Mouse (Mus musculus): Measurements from ENCODE around the gene Fgfr1op. TPM values are rescaled to one million over a fixed set of nuclear protein-coding genes. Genes with fewer than 3 reads are reported as not detected.

The Fgfr1op gene
- polyA plus RNA-seq, 1 experiment from 2014 or later = 29.3 TPM

DNA sequence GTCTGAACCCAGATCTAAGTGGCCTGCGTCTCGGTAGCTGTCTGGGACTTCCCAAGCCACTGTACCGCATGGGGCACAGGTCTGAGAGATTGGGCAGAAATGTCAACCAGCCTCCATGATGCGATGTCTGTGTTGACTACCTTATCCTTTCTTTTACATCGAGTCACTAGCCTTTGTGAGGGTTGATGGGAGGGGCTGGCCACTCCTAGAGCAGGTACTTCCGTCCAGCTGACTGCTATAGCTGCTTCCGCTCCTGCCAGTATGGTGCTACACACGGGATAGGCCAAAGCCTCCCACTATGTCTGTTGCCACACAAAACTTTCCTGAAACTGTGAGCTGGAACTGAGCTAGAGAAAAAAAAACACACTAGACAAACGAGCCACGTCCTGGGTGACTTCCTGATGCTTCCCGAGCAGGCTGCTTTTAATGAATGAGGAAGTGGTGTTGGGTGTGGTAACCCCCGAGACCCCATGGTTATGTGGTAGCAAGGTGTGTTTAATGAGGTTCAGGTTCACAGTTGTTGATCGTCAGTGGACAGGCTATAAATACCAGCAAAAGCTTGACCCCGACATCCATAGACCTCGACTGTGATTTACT, 68.4 kb downstream of the Fgfr1op start:
- H3K4me3 ChIP-seq (replicated peaks) = no peak overlapping the region
- no peak overlapping the region for H3K27ac ChIP-seq (replicated peaks)
- no peak for ATAC-seq (ENCODE audit: low FRiP score)
- H3K9me3 ChIP-seq (replicated peaks) = no peaks in the 10 kb centered on the region
- no peak overlapping the region for H3K9ac ChIP-seq (replicated peaks)
- H3K36me3 ChIP-seq = no peaks in the 10 kb centered on the region
- H3K4me1 ChIP-seq = no peaks in the 10 kb centered on the region
- H3K4me2 ChIP-seq = no peak overlapping the region
- no peaks in the 10 kb centered on the region for H3K27me3 ChIP-seq (replicated peaks)
- WGBS = 80% methylated on average over 15 of the region's 15 CpGs

DNA sequence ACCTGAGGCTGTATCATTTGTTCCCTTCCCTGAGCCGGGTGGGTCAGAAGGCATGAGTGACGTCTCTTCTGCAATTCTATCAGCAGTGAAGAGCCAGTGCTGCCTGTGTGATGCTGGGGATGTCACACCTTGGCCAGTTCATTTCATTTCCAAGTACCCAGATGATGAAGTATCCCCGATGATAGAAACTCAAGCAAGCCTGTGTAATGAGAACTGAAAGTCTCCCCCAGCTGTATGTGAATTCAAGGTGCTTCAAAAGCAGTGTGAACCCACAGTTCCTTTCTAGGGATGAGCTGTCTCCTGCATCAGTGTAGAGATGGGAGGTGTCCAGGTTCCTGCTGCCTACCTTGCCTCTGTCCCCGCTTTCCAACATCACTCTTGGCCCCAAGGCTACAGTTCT, 69.2 kb downstream of the Fgfr1op start:
- Histone ChIP-seq H3K4me2 (no peak overlapping the region), H3K9ac (replicated peaks) (no peak overlapping the region), H3K9me3 (replicated peaks) (no peaks in the 10 kb centered on the region), H3K27me3 (replicated peaks) (no peaks in the 10 kb centered on the region), H3K4me3 (replicated peaks) (no peak overlapping the region), H3K4me1 (no peaks in the 10 kb centered on the region), H3K36me3 (no peaks in the 10 kb centered on the region), H3K27ac (replicated peaks) (no peak overlapping the region)
- no peak for ATAC-seq (ENCODE audit: low FRiP score)
- WGBS = 95% methylated on average over 4 of the region's 4 CpGs

DNA sequence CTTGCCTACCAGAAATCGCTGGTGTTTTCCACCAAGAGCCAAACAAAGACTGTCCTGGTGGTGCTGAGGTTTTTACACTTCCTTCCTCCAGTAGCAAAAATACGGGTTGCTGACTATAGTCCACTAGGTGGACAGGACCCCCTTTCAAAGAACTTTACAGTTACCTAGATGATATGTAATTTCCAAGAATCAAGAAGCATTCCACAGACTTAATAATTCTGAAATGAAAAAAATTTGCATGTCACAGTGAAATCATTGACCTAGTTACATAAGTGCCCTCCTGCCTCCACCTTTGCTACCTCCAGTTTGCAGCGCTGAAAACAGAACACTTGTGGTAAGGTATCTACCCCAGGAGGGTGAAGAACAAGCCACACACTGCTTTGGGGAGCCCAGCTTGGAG, 70.4 kb downstream of the Fgfr1op start, which contains the start of gene Ccr6:
Gene Ccr6 (plus strand): TSS at position 301 of the 400 bp plus-strand sequence.
- ATAC-seq (ENCODE audit: low FRiP score) = no peak
- Histone ChIP-seq H3K4me1 (no peaks in the 10 kb centered on the region), H3K27me3 (replicated peaks) (no peaks in the 10 kb centered on the region), H3K36me3 (no peaks in the 10 kb centered on the region), H3K4me2 (no peak within 1 kb of the TSS), H3K9ac (replicated peaks) (no peak within 1 kb of the TSS), H3K9me3 (replicated peaks) (no peaks in the 10 kb centered on the region), H3K4me3 (replicated peaks) (no peak within 1 kb of the TSS), H3K27ac (replicated peaks) (no peak within 1 kb of the TSS)
- WGBS = 79% methylated on average over 3 of the region's 3 CpGs

DNA sequence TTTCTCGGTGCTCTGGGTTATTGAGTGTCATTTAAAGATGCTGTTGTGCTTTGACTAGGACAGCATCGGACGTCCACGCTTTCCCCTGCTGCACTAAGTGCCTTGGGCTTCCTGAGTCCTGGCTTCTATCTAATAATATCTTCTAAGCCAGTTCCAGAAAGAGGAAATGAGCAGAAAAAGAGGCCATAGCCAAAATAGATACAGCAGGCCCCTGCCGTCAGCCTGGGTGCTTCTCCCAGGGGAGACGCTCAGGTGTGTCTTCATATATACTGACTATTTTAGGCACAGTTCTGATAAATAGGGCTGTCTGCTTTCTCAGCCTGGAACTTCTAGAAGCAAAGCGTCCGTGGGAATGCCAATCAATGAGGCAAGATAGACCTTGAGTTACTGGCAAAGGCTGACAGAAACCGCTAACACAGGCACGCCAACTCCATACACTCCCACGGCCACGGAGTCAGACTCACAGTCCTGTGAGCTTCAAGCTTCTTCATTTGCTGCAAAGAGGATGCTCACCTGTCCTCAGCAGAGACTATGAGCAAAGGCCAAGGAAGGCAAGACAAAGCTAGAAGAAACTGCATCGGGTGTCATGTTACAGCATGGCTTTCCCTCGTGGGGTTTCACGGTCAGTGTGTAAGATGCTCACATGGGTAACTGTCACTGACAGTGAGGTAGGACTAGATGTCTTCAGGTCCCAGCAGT, 72.9 kb downstream of the Fgfr1op start:
- Histone ChIP-seq H3K4me3 (replicated peaks) (no peak overlapping the region), H3K4me1 (no peaks in the 10 kb centered on the region), H3K9me3 (replicated peaks) (no peaks in the 10 kb centered on the region), H3K9ac (replicated peaks) (no peak overlapping the region), H3K36me3 (no peaks in the 10 kb centered on the region), H3K27me3 (replicated peaks) (no peaks in the 10 kb centered on the region), H3K4me2 (no peak overlapping the region), H3K27ac (replicated peaks) (no peak overlapping the region)
- 82% methylated on average over 15 of the region's 15 CpGs for WGBS
- ATAC-seq (ENCODE audit: low FRiP score) = no peak

DNA sequence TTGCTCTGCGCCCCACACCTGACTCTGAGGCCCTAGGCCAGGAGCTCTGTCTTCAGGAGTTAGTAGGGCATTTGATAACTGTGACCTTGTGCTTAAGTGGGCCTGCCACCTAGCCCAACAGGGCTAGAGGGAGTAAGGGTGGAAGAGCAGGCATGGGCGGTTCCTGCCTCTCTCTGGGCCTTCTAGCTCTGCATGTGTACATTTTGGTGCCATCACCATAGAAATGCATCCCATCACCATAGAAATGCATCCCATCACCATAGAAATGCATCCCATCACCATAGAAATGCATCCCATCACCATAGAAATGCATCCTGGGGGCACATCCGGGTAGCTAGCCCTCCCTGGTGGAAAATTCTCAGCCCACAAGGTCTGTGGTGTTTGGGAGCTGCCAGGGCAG, 74.3 kb downstream of the Fgfr1op start:
- Histone ChIP-seq H3K4me1 (no peaks in the 10 kb centered on the region), H3K9ac (replicated peaks) (no peak overlapping the region), H3K4me2 (no peak overlapping the region), H3K27me3 (replicated peaks) (no peaks in the 10 kb centered on the region), H3K36me3 (no peaks in the 10 kb centered on the region), H3K9me3 (replicated peaks) (no peaks in the 10 kb centered on the region), H3K27ac (replicated peaks) (no peak overlapping the region), H3K4me3 (replicated peaks) (no peak overlapping the region)
- ATAC-seq (ENCODE audit: low FRiP score) = no peak
- WGBS = 67% methylated on average over 3 of the region's 3 CpGs

DNA sequence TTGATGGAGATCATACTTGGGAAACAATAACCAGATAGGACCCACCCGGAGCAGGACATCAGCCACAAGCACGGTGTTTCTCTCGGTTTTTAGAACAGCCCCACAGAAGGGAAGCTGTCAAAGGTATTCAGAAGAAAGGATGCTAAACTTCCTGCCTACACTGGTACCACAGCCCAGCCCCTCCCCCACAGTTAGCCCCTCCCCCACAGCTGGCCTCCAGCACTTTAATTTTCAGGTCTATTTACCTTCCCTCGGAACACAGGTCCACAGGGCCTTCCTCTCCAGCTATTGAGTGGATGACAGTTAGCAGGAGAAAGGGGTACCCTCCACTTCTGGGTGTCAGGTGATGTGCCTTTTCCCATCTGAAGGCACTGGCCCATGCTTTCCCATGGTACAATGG, 75.2 kb downstream of the Fgfr1op start:
- H3K9ac ChIP-seq (replicated peaks) = no peak overlapping the region
- H3K4me2 ChIP-seq = no peak overlapping the region
- H3K27me3 ChIP-seq (replicated peaks) = no peaks in the 10 kb centered on the region
- no peaks in the 10 kb centered on the region for H3K4me1 ChIP-seq
- no peak overlapping the region for H3K27ac ChIP-seq (replicated peaks)
- no peaks in the 10 kb centered on the region for H3K36me3 ChIP-seq
- ATAC-seq (ENCODE audit: low FRiP score) = no peak
- WGBS = 77% methylated on average over 4 of the region's 4 CpGs
- H3K9me3 ChIP-seq (replicated peaks) = no peaks in the 10 kb centered on the region
- H3K4me3 ChIP-seq (replicated peaks) = no peak overlapping the region

DNA sequence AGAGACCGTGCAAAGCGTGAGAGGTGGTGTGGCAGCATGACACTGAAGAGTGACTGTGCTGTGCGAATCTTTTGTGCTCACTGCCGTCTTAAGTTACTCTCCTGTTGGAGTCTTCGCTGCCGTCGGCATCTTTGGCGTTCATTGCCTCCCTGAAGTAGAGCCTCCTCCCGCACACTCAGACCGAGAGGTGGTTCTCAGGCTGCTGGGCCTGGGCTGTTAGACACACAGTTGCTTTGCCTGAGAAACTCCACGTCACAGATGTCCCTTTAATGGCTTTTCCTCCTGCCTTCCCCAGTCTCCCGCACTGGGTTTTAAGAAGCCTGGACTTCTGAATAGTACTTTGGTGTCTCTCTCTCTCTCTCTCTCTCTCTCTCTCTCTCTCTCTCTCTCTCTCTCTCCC, 76.3 kb downstream of the Fgfr1op start:
- Histone ChIP-seq H3K9ac (replicated peaks) (no peak overlapping the region), H3K27me3 (replicated peaks) (no peaks in the 10 kb centered on the region), H3K4me1 (no peaks in the 10 kb centered on the region), H3K4me2 (no peak overlapping the region), H3K4me3 (replicated peaks) (no peak overlapping the region), H3K36me3 (no peaks in the 10 kb centered on the region), H3K9me3 (replicated peaks) (no peaks in the 10 kb centered on the region), H3K27ac (replicated peaks) (no peak overlapping the region)
- WGBS = 71% methylated on average over 12 of the region's 12 CpGs
- ATAC-seq (ENCODE audit: low FRiP score) = no peak

DNA sequence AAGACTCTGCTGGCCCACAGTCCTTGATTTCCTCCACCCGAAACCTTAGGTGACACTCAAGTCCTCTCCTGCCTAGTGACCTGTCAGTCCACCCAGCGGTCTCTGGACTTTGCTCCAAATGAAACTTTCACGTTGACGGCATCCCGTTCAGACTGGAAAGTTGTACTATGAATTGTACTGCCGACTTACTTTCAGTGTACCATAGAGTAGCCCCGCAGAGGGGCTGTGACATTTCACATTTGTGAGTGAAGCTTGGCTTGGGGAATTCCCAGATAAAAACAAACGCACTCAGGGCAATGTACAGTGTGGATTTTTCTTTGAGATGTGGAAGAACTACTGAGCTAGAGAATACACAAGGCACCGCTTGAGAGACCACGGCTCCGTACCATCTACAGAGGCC, 76.9 kb downstream of the Fgfr1op start:
- ATAC-seq (ENCODE audit: low FRiP score) = no peak
- no peaks in the 10 kb centered on the region for H3K27me3 ChIP-seq (replicated peaks)
- 92% methylated on average over 11 of the region's 11 CpGs for WGBS

DNA sequence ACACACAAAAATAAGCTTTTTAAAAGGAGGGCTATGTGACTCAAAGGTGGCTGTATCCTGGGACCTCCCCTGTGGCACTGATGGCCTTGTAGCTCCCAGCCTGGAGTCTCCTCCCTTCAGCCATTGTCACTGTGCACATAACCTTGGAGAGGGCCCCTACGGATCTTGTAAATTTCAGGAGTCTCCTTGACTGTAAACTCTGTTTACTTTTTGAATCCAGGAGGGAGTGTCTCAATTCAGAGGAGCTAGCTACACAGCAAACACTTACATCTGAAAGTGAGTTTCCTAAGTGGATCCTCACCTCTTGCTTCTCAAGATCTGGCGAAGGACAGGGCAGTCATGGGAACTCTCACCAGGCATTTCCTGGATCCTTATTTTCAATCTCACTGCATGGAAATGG, 78.8 kb downstream of the Fgfr1op start:
- no peaks in the 10 kb centered on the region for H3K36me3 ChIP-seq
- H3K27me3 ChIP-seq (replicated peaks) = no peaks in the 10 kb centered on the region
- no peak overlapping the region for H3K4me3 ChIP-seq (replicated peaks)
- H3K9me3 ChIP-seq (replicated peaks) = no peaks in the 10 kb centered on the region
- no peak overlapping the region for H3K4me2 ChIP-seq
- H3K27ac ChIP-seq (replicated peaks) = no peak overlapping the region
- no peaks in the 10 kb centered on the region for H3K4me1 ChIP-seq
- ATAC-seq (ENCODE audit: low FRiP score) = no peak
- H3K9ac ChIP-seq (replicated peaks) = no peak overlapping the region
- WGBS = 81% methylated on average over 2 of the region's 2 CpGs

More for the DNA sequence above, 76.9 kb downstream of the Fgfr1op start:
- Histone ChIP-seq H3K4me2 (no peak overlapping the region), H3K4me1 (no peaks in the 10 kb centered on the region), H3K9ac (replicated peaks) (no peak overlapping the region), H3K9me3 (replicated peaks) (no peaks in the 10 kb centered on the region), H3K27ac (replicated peaks) (no peak overlapping the region), H3K36me3 (no peaks in the 10 kb centered on the region), H3K4me3 (replicated peaks) (no peak overlapping the region)

DNA sequence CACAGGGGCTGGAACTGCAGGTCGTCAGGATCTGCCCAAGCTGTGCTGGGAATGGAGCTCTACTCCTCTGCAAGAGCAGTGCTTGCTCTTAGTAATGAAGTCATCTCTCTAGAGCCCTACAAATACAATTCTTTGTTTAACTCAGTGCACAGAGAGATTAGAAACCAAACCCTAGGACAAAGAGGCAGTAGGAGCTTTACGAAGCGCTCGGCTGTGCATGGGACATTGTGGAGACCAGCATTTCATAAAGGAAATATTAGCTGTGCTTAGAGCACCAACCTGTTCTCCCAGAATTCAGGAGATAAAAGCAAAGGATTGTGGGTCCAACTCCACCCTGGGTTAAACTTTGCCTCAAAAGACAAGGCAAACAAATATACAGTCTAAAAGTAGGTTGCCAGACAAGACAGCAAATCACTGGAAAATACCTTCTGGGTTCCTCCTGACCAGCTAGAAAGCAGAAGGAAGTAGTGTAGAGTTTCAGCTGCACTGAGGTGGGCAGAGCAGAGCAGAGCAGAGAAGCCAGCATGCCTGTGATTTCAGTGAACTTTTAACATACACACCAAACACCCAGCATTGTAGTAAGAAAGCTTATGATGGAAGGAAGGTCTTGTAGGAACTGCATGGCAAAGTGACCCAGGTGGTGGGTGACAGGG, 80.9 kb downstream of the Fgfr1op start:
- no peak for ATAC-seq (ENCODE audit: low FRiP score)
- Histone ChIP-seq H3K9ac (replicated peaks) (no peak overlapping the region), H3K4me3 (replicated peaks) (no peak overlapping the region), H3K4me1 (no peaks in the 10 kb centered on the region), H3K9me3 (replicated peaks) (no peaks in the 10 kb centered on the region), H3K36me3 (no peaks in the 10 kb centered on the region), H3K27me3 (replicated peaks) (no peaks in the 10 kb centered on the region), H3K27ac (replicated peaks) (no peak overlapping the region), H3K4me2 (no peak overlapping the region)
- 75% methylated on average over 4 of the region's 4 CpGs for WGBS
